Mouse (Mus musculus) G1E (cell line): ENCODE results near the gene Il7r. TPM values are rescaled to one million over a fixed set of nuclear protein-coding genes. Genes with fewer than 3 reads are reported as not detected.

ENCODE experiments used
- ATAC-seq: 2 replicates; pipeline ENCODE4 v1.8.0; 2016; ENCODE audit warnings: mild to moderate bottlenecking; ENCODE audit not compliant: insufficient number of reproducible peaks, poor library complexity, low FRiP score, severe bottlenecking; ENCODE audit errors: extremely low read depth
- DNase-seq: peaks from one replicate; pipeline ENCODE4 v3.0.0; 2012; ENCODE audit warnings: low spot score
- H3K27me3 ChIP-seq: 2 replicates; pipeline ENCODE4 v1.6.1; 2012; ENCODE audit warnings: mild to moderate bottlenecking, low read length, inconsistent platforms; ENCODE audit not compliant: insufficient read depth
- H3K36me3 ChIP-seq: replicated peaks from 2 replicates; pipeline ENCODE3; 2012; ENCODE audit warnings: mild to moderate bottlenecking, inconsistent platforms
- H3K4me1 ChIP-seq: 2 replicates; pipeline ENCODE4 v1.6.1; 2012; ENCODE audit warnings: low read depth, low read length, inconsistent platforms, mixed read lengths; ENCODE audit not compliant: insufficient read depth
- H3K4me3 ChIP-seq: 2 replicates; pipeline ENCODE4 v1.5.1; 2012; ENCODE audit warnings: low read depth, mild to moderate bottlenecking, inconsistent platforms, low read length, moderate library complexity, mixed read lengths
- H3K9me3 ChIP-seq: replicated peaks from 2 replicates; pipeline ENCODE4 v1.6.1; 2012; ENCODE audit warnings: inconsistent platforms
- CTCF ChIP-seq: IDR thresholded peaks from 2 replicates; pipeline ENCODE4 v1.5.1; 2012; ENCODE audit warnings: low read depth, low read length, inconsistent platforms, mixed read lengths
- GATA1 ChIP-seq: IDR thresholded peaks from 2 replicates; pipeline ENCODE4 v1.6.1; 2012; ENCODE audit warnings: borderline replicate concordance, low read length, inconsistent platforms, mixed read lengths
- GATA2 ChIP-seq: IDR thresholded peaks from 2 replicates; pipeline ENCODE4 v1.6.1; 2012; ENCODE audit warnings: low read depth, low read length, inconsistent platforms, borderline replicate concordance
- POLR2AphosphoS5 ChIP-seq: IDR thresholded peaks from 2 replicates; pipeline ENCODE4 v1.6.1; 2012; ENCODE audit warnings: low read depth, low read length, inconsistent platforms; ENCODE audit not compliant: insufficient replicate concordance
- TAL1 ChIP-seq: conservative IDR thresholded peaks from 2 replicates; pipeline ENCODE4 v1.6.1; 2012; ENCODE audit warnings: low read depth, low read length, inconsistent platforms, mixed read lengths
- polyA plus RNA-seq: library from polyadenylated mRNA; stranded (reverse); fragments of >175 nt; gene quantifications from 2 replicates; pipeline ENCODE4 v1.2.3, GENCODE M21; 2012
- total RNA-seq, 2 experiments: library from RNA; stranded (forward) in 1 of 2; stranded (reverse) in 1 of 2; fragments of 200-1000 nt in 1 of 2; fragments of >200 nt in 1 of 2; fragmentation: Nextera tagmentation in 1 of 2; gene quantifications; 2 replicates each; pipeline ENCODE4 v1.2.3; 2014 to 2017

Gene Il7r
- total and polyA plus RNA-seq, 3 experiments = 0.27 TPM; not detected in 2

- ATAC-seq (no peak), DNase-seq (no peak)
- TF ChIP-seq GATA1 (no peak), CTCF (no peak), POLR2AphosphoS5 (no peak), TAL1 (no peak), GATA2 (no peak)
- Histone ChIP-seq H3K4me1 (no peaks in the 10 kb centered on the region), H3K36me3 (no peaks in the 10 kb centered on the region), H3K27me3 (0 out of 2 replicates have a peak, but pooled peaks cover 2% of the 10 kb centered on the region), H3K9me3 (no peaks in the 10 kb centered on the region), H3K4me3 (no peak overlapping the region)
Measured at GRCm38 (mm10) chr15:9489417-9490118, 40.4 kb downstream of the Il7r start.

GRCm38 (mm10) chr15:9473188-9473587 is 56.8 kb downstream of the Il7r start:
- TF ChIP-seq POLR2AphosphoS5 = no peak
- TF ChIP-seq CTCF = no peak
- no peak for TF ChIP-seq TAL1
- TF ChIP-seq GATA1 = no peak
- TF ChIP-seq GATA2 = no peak
- H3K27me3 ChIP-seq = 0 out of 2 replicates have a peak, but pooled peaks cover 3% of the 10 kb centered on the region

GRCm38 (mm10) chr15:9472618-9473017 is 57.4 kb downstream of the Il7r start:
- Histone ChIP-seq H3K27me3 (0 out of 2 replicates have a peak, but pooled peaks cover 3% of the 10 kb centered on the region), H3K9me3 (no peaks in the 10 kb centered on the region), H3K4me1 (no peaks in the 10 kb centered on the region), H3K4me3 (no peak overlapping the region), H3K36me3 (no peaks in the 10 kb centered on the region)
- no peak for TF ChIP-seq TAL1
- TF ChIP-seq GATA1 = no peak
- no peak for TF ChIP-seq GATA2
- TF ChIP-seq CTCF = no peak
- TF ChIP-seq POLR2AphosphoS5 = no peak
- no peak for ATAC-seq
- no peak for DNase-seq

More at GRCm38 (mm10) chr15:9473188-9473587, 56.8 kb downstream of the Il7r start:
- Histone ChIP-seq H3K9me3 (no peaks in the 10 kb centered on the region), H3K36me3 (no peaks in the 10 kb centered on the region), H3K4me3 (no peak overlapping the region), H3K4me1 (no peaks in the 10 kb centered on the region)
- ATAC-seq (no peak), DNase-seq (no peak)

GRCm38 (mm10) chr15:9472167-9472566 is 57.8 kb downstream of the Il7r start:
- DNase-seq = no peak
- no peaks in the 10 kb centered on the region for H3K9me3 ChIP-seq
- ATAC-seq = no peak
- no peaks in the 10 kb centered on the region for H3K36me3 ChIP-seq
- 0 out of 2 replicates have a peak, but pooled peaks cover 3% of the 10 kb centered on the region for H3K27me3 ChIP-seq
- no peak for TF ChIP-seq GATA1
- TF ChIP-seq POLR2AphosphoS5 = no peak
- no peak for TF ChIP-seq GATA2
- no peak for TF ChIP-seq TAL1
- no peak for TF ChIP-seq CTCF
- H3K4me3 ChIP-seq = no peak overlapping the region
- H3K4me1 ChIP-seq = no peaks in the 10 kb centered on the region

GRCm38 (mm10) chr15:9471053-9471685 is 58.8 kb downstream of the Il7r start:
- H3K9me3 ChIP-seq = no peaks in the 10 kb centered on the region
- H3K4me3 ChIP-seq = no peak overlapping the region
- H3K36me3 ChIP-seq = no peaks in the 10 kb centered on the region
- DNase-seq = no peak
- TF ChIP-seq TAL1 = no peak
- ATAC-seq = no peak
- no peaks in the 10 kb centered on the region for H3K4me1 ChIP-seq
- 0 out of 2 replicates have a peak, but pooled peaks cover 3% of the 10 kb centered on the region for H3K27me3 ChIP-seq

GRCm38 (mm10) chr15:9464039-9464438 is 65.9 kb downstream of the Il7r start:
- TF ChIP-seq POLR2AphosphoS5 = no peak
- no peak for TF ChIP-seq GATA2
- no peak for TF ChIP-seq CTCF
- TF ChIP-seq GATA1 = no peak
- Histone ChIP-seq H3K4me3 (no peak overlapping the region), H3K4me1 (no peaks in the 10 kb centered on the region), H3K27me3 (peaks cover 3% of the 10 kb centered on the region; the same call in 1 of the 2 replicates), H3K36me3 (no peaks in the 10 kb centered on the region), H3K9me3 (no peaks in the 10 kb centered on the region)
- ATAC-seq (no peak), DNase-seq (no peak)
